Mouse (Mus musculus): Measurements from ENCODE around the gene Mapk8ip3. TPM values are rescaled to one million over a fixed set of nuclear protein-coding genes. Genes with fewer than 3 reads are reported as not detected.

The Mapk8ip3 gene
- polyA plus RNA-seq, 1 experiment from 2014 or later: 29.2 TPM

DNA sequence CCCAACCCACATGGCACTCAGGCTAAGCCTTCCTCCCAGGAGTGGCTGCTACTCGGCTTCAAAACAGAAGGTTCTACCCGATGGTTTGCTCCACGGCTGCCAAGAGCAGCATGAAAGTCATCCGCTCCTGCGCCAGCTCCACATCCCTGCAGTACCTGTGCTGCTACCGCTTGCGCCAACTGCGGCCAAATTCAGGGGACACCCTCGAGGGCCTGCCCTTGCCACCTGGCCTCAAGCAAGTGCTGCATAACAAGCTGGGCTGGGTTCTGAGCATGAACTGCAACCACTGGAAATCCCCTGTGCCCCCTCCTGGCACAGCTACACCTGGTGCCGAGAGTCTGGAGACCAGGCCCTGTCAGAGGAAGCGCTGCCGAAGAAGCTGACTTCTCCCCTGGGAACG, 45.5 kb downstream of the Mapk8ip3 start:
- no peaks in the 10 kb centered on the region for H3K9me3 ChIP-seq
- H3K4me2 ChIP-seq: no peak overlapping the region
- H3K4me1 ChIP-seq: peaks cover 30% of the 10 kb centered on the region
- ATAC-seq (ENCODE audit: insufficient read depth, low FRiP score, low read depth): no peak
- H3K36me3 ChIP-seq: peaks cover 33% of the 10 kb centered on the region
- no peak overlapping the region for H3K9ac ChIP-seq
- 82% methylated on average over 13 of the region's 13 CpGs for WGBS
- H3K27ac ChIP-seq: no peak overlapping the region
- H3K4me3 ChIP-seq (replicated peaks): no peak overlapping the region
- no peaks in the 10 kb centered on the region for H3K27me3 ChIP-seq (replicated peaks)

DNA sequence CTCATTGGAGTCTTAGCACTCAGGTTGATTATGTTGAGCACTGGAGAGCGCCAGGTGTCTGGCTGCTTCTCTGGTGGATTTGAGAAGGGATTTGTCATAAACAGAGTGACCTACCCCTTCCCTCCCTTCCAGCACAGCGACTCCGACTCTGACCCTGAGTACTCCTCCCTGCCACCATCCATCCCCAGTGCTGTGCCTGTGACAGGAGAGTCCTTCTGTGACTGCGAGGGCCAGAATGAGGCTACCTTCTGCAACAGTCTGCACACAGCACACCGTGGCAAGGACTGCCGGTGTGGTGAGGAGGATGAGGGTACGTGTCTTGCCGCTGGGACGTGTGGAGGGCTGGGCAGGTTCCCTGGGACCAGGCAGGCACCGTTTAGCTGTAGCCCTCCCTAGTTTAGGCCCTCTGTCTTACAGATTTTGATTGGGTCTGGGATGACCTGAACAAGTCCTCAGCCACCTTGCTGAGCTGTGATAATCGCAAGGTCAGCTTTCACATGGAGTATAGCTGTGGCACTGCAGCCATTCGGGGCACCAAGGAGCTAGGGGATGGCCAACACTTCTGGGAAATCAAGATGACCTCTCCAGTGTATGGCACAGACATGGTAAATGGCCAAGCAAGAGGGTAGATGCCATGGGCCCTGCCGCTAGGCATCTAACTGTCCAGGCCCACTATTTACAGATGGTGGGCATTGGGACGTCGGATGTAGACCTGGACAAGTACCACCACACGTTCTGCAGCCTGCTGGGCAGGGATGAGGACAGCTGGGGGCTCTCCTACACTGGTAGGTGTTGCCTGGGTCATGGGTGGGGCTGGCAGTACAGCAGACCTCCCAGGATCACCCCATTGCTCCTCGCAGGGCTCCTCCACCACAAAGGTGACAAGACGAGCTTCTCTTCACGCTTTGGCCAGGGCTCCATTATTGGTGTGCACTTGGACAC, 46.4 kb downstream of the Mapk8ip3 start:
- no peaks in the 10 kb centered on the region for H3K27me3 ChIP-seq (replicated peaks)
- H3K4me1 ChIP-seq: peaks cover 27% of the 10 kb centered on the region
- no peak overlapping the region for H3K4me3 ChIP-seq (replicated peaks)
- no peak overlapping the region for H3K9ac ChIP-seq
- H3K36me3 ChIP-seq: peaks cover 33% of the 10 kb centered on the region
- H3K27ac ChIP-seq: no peak overlapping the region
- H3K9me3 ChIP-seq: no peaks in the 10 kb centered on the region
- no peak overlapping the region for H3K4me2 ChIP-seq
- WGBS: 80% methylated on average over 19 of the region's 19 CpGs
- ATAC-seq (ENCODE audit: insufficient read depth, low FRiP score, low read depth): no peak

DNA sequence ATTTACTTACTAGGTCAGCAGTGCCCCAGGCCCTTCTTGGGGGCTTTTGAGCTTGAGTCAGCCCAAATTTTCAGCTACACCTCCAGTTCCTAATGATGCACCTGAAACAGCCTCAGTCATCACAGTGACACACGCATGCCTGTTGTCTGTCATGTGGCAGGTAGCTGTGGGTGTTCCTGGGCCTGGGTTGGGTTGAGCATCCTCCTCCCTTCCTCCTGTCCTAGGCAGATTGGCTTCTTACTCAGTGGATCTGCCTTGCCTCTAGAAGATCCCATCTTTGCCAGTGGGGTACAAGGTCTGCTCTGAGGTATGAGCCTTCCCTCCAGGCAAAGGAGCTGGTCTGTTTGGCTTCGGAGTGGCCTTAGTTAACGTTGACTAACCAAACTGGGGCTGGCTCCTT, 47.9 kb downstream of the Mapk8ip3 start:
- H3K36me3 ChIP-seq: peaks cover 33% of the 10 kb centered on the region
- H3K4me3 ChIP-seq (replicated peaks): no peak overlapping the region
- H3K27ac ChIP-seq: no peak overlapping the region
- no peaks in the 10 kb centered on the region for H3K27me3 ChIP-seq (replicated peaks)
- peaks cover 28% of the 10 kb centered on the region for H3K4me1 ChIP-seq
- 86% methylated on average over 3 of the region's 3 CpGs for WGBS
- H3K9ac ChIP-seq: no peak overlapping the region
- no peaks in the 10 kb centered on the region for H3K9me3 ChIP-seq
- H3K4me2 ChIP-seq: no peak overlapping the region
- ATAC-seq (ENCODE audit: insufficient read depth, low FRiP score, low read depth): no peak

DNA sequence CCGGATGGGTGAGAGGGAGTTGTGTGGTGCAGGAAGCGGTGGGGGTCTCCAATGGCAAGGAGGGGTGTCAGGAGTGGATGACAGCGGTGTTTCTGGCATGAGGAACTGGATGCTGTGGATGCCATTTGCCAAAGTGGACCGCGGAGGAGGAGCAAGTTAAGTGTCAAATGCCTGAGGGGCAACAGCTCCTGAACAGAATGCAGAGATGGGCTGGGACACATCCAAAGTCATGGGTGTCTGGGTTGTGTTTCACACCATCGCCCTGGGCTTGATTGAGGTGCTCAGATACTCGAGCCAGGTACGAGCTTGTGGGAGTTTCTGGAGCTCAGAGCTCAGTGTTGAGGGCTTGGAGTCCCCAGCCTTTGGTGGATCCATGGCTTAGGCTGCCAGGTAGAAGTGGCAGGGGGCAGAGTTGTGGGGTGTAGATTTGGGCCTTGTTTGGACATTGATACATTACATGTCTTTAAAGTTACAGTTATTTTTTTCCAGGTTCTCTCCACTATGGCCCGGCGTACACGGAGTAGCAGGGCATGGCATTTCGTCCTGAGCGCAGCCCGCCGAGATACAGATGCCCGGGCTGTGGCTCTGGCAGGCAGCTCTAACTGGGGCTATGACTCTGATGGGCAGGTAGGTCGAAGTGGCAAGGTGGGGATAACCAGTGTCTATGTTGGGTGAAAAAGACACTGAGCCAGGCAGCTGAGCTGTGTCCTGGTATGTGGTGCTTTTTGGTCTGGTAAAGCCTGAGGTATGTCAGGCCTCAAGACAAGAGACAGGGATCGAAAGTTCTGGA, 49.3 kb downstream of the Mapk8ip3 start:
- Histone ChIP-seq H3K36me3 (peaks cover 31% of the 10 kb centered on the region), H3K27ac (no peak overlapping the region)

DNA sequence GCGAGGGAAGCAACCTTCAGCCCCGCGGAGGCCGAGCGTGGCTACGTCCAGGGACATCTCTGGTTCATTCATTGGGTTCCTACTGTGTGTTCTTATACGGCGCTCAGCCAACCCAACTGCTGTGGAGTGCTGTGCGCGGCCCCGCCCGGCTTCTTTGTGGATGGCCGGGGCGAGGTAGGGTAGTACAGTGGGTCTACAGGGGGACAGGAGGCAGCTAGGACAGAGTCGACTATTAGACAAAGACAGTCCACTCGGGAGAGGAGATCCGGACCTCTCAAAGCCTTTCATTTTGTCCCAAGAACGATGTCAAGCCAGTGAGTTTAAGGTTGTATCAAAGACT, 49.9 kb downstream of the Mapk8ip3 start:
- H3K36me3 ChIP-seq: peaks cover 26% of the 10 kb centered on the region

More for the DNA sequence above, 49.3 kb downstream of the Mapk8ip3 start:
- H3K9me3 ChIP-seq: no peaks in the 10 kb centered on the region
- H3K27me3 ChIP-seq (replicated peaks): no peaks in the 10 kb centered on the region
- peak overlapping the region; percentile 81 for H3K4me2 ChIP-seq
- peaks cover 24% of the 10 kb centered on the region for H3K4me1 ChIP-seq
- H3K9ac ChIP-seq: peak overlapping the region; percentile 83
- no peak for ATAC-seq (ENCODE audit: insufficient read depth, low FRiP score, low read depth)
- WGBS: 59% methylated on average over 18 of the region's 18 CpGs
- H3K4me3 ChIP-seq (replicated peaks): peak overlapping the region; percentile 88

DNA sequence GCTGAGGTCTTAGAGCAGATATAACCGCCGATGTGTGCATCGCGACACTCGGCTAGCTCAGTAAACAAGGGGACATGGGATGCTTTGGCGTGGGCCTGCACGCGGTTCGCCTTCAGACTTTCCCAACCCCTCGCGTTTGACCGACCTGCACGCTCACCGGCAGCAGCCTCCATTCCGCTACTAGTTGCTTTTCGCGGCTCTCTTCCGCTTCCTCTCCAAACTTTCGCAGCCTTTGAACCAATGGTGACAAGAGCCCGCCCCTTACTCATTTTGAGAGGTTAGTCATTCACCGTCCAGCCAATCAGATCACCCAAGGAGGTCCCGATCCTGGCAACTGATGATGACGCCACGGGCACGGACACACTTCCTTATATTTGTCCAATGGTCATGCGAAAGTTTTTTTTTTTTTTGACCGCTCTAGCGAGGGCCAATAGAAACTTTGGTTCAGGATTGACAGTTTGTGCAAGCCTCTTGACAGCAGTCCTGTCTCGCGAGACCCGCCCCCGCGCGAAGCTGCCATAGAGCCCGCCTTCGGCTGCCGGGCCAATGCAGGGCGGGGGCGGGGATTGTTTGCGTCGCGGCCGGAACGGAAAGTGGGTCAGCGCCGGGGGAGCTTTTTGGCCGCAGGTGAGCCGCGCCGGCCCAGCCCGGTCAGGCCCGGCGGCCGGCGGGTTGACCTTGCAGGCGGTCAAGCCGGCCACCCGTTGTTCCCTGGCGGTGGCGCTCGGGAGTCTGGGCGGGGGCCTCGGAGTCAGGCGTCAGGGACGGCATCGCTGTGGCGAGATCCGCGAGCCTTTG, 50.4 kb downstream of the Mapk8ip3 start, which contains the start of the genes Nubp2 and Spsb3:
Gene Nubp2 (minus strand): TSS at position 216 of the 798 bp plus-strand sequence.
Gene Spsb3 (plus strand): TSS at position 510 of the 798 bp plus-strand sequence.
- Histone ChIP-seq H3K4me3 (replicated peaks) (peak within 1 kb of the TSS; percentile 94), H3K4me2 (peak within 1 kb of the TSS; percentile 88), H3K27me3 (replicated peaks) (no peaks in the 10 kb centered on the region), H3K4me1 (peaks cover 24% of the 10 kb centered on the region), H3K9ac (peak within 1 kb of the TSS; percentile 83), H3K9me3 (no peaks in the 10 kb centered on the region), H3K36me3 (peaks cover 21% of the 10 kb centered on the region), H3K27ac (peak within 1 kb of the TSS; percentile 65)
- peak; percentile 95 for ATAC-seq (ENCODE audit: insufficient read depth, low FRiP score, low read depth)
- under 1% methylated on average over 69 of the region's 69 CpGs for WGBS

More for the DNA sequence above, 49.9 kb downstream of the Mapk8ip3 start:
- peak overlapping the region; percentile 83 for H3K9ac ChIP-seq
- peak; percentile 5; the same call in 1 of the 2 replicates for ATAC-seq (ENCODE audit: insufficient read depth, low FRiP score, low read depth)
- no peaks in the 10 kb centered on the region for H3K9me3 ChIP-seq
- H3K27ac ChIP-seq: peak overlapping the region; percentile 65
- H3K27me3 ChIP-seq (replicated peaks): no peaks in the 10 kb centered on the region
- H3K4me3 ChIP-seq (replicated peaks): peak overlapping the region; percentile 88
- under 1% methylated on average over 18 of the region's 18 CpGs for WGBS
- peaks cover 24% of the 10 kb centered on the region for H3K4me1 ChIP-seq
- H3K4me2 ChIP-seq: peak overlapping the region; percentile 81

DNA sequence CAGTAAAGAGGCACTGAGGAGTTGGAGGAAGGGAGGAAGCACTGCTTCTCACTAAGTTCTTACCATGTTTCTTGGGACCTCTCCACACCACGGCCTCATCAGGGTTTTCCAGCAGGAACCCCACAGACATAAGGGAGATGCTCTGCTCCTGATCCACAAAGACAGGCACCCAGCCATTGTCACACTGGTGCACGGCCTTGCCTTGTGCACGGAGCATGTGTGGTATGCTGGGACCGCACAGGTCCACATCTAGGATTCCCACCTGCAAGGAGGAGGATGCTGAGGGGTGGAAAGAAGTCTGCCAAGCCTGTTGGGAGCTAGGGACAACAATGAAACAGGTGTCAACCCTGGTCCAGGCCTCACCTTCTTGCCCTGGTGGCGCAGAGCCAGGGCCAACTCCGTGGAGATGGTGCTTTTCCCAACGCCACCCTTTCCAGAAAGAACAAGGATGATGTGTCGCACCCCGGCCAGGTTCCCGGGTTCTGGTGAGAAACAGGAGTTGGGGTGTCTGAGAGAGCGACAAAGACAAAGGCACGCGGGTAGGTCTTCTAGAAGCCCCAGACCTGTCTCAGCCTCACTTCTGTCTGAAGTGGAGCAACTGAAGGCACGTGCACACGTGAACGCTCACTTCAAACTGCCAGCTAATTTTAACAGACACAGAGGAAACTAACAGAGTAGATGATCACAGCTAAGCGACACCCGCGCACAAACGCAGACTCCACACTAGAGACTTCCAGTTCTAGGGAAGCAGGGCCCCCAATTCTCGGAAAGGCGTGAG, 51.2 kb downstream of the Mapk8ip3 start:
- WGBS: 23% methylated on average over 22 of the region's 22 CpGs
- peak overlapping the region; percentile 94 for H3K4me3 ChIP-seq (replicated peaks)
- H3K4me1 ChIP-seq: peaks cover 24% of the 10 kb centered on the region
- peak overlapping the region; percentile 68 for H3K9ac ChIP-seq
- H3K4me2 ChIP-seq: peak overlapping the region; percentile 88
- H3K27ac ChIP-seq: no peak overlapping the region
- no peak for ATAC-seq (ENCODE audit: insufficient read depth, low FRiP score, low read depth)
- H3K9me3 ChIP-seq: no peaks in the 10 kb centered on the region
- H3K36me3 ChIP-seq: 0 out of 2 replicates have a peak, but pooled peaks cover 14% of the 10 kb centered on the region
- H3K27me3 ChIP-seq (replicated peaks): no peaks in the 10 kb centered on the region

DNA sequence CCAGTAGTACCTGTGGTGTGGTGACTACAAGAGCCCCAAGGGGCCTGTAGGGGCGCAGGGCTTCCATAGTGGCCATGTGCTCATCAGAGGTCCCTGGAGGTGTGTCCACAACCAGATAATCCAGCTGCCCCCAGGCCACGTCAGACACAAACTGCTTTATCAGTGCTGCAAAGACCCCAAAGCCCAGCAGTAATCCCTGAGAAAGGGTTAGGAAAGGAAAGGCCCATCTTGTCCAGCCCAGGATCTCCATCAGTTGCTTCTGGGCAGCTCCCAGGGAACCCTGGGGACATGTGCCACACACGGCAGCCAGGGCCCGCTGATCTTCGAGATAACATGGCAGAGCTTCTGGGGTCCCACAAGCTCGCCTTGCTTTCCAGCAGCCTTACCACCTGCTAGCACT, 52.4 kb downstream of the Mapk8ip3 start:
- 81% methylated on average over 6 of the region's 6 CpGs for WGBS
- H3K4me3 ChIP-seq (replicated peaks): no peak overlapping the region
- no peaks in the 10 kb centered on the region for H3K9me3 ChIP-seq
- H3K27ac ChIP-seq: no peak overlapping the region
- ATAC-seq (ENCODE audit: insufficient read depth, low FRiP score, low read depth): no peak
- no peaks in the 10 kb centered on the region for H3K27me3 ChIP-seq (replicated peaks)
- H3K36me3 ChIP-seq: 0 out of 2 replicates have a peak, but pooled peaks cover 11% of the 10 kb centered on the region
- H3K4me1 ChIP-seq: peaks cover 24% of the 10 kb centered on the region
- no peak overlapping the region for H3K4me2 ChIP-seq
- no peak overlapping the region for H3K9ac ChIP-seq

DNA sequence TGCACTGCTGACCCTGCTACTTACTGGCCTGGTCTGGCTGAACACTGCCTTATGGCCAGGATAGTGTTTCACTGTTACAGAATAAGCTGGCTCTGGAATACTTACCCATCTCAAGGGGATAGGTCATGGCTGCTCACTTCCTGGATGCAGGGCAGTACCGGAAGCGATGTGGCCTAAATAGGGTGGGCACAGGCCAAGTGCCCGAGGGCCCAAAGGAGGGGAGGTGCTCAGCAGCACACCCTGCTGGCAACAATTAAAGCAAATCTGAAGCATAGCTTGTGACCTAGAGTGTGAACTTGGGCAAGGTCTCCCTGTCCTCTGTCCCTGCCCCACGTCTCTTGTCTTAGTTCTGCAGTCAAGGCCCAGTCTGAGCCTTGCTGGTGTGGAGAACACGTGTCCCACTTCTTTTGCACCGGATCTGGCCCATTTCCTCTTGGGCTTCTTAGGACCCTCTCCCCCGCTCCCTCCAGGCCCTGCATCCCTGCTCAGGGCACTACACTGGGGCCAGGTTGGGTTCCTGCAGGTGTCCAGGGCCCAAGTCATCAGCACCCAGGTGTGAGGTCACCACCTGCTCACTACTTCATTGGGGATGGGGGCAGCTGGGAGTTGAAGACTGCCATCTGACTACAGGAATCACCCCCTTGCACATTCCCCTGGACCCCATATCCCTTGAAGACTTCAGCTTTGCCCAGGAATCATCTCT, 54.9 kb downstream of the Mapk8ip3 start:
- no peaks in the 10 kb centered on the region for H3K9me3 ChIP-seq
- H3K4me1 ChIP-seq: peaks cover 11% of the 10 kb centered on the region
- ATAC-seq (ENCODE audit: insufficient read depth, low FRiP score, low read depth): no peak
- WGBS: 45% methylated on average over 7 of the region's 7 CpGs
- H3K4me2 ChIP-seq: no peak overlapping the region
- no peak overlapping the region for H3K4me3 ChIP-seq (replicated peaks)
- no peaks in the 10 kb centered on the region for H3K27me3 ChIP-seq (replicated peaks)
- no peak overlapping the region for H3K9ac ChIP-seq
- H3K27ac ChIP-seq: no peak overlapping the region
- 0 out of 2 replicates have a peak, but pooled peaks cover 5% of the 10 kb centered on the region for H3K36me3 ChIP-seq

DNA sequence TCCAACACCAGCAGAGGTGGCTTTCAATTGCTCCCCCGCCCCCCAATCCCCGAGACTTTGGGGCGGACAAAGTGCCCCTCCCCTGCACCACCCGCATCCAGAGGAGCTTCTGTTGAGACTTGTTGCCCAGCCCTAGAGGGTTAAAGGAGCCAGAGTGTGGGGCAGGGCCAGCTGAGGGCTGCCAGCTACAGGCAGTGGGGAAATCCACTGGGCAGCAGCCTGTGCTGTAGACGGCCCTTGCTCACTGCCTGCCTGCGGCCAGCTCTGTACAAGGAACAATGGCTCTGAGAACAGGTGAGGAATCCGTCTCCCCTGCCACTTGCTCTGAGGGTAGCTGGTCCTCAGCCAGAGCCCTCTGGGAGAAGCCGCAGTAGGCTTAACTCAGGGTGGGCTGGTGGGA, 58.2 kb downstream of the Mapk8ip3 start:
- Histone ChIP-seq H3K27ac (0 out of 2 replicates have a peak overlapping the region, but pooled peaks have one; percentile 22), H3K4me1 (no peaks in the 10 kb centered on the region), H3K27me3 (replicated peaks) (no peaks in the 10 kb centered on the region), H3K36me3 (0 out of 2 replicates have a peak, but pooled peaks cover 2% of the 10 kb centered on the region), H3K4me3 (replicated peaks) (no peak overlapping the region), H3K9ac (no peak overlapping the region), H3K9me3 (no peaks in the 10 kb centered on the region), H3K4me2 (peak overlapping the region; percentile 35; the same call in 1 of the 2 replicates)
- ATAC-seq (ENCODE audit: insufficient read depth, low FRiP score, low read depth): 0 out of 2 replicates have a peak, but pooled peaks have one; percentile 4
- 64% methylated on average over 8 of the region's 8 CpGs for WGBS

Measured in stomach, embryonic 15.5 days (tissue).